Mouse (Mus musculus): ENCODE data around the gene Helq.
A peak's percentile ranks its signal among the peaks of the same experiment; 100 is the strongest.

Helq gene

DNA sequence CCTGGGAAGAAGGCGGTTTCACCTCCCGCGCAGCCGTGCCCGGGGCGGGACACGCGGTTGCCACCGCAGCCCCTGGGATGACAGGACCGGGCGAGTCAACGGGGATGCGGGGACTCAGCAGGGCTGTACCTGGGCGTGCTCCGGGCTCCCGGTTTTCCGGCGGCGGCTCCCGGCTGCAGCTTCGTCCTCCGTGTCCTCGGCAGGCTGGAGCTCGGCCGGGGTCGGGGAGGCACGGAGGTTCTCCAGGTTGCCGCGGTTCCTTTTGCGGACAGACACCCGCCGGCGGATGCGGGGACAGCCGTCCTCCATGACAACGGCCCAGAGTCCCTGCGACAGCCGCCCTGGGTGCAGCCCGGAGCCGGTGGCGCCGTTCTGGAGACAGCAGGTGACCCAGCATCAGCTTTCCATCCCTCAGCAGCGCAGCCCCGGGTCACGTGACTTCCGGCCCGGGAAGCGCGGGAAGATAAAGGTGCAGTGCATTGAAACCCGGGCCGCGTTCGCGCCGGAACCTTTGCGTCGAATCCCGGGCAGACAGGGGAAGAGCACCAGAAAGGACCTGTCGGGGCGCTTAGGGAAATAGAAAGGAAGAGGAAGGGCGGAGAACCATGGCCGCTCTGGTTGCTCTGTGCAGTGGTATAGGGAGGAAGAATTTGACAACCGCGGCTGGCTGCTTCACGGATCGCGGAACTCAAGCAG lies at the start of gene Helq, which contains the start of gene Mrps18c:
TSS of gene Helq (minus strand) at position 434 of the 696 bp plus-strand sequence.
TSS of gene Mrps18c (plus strand) at position 463 of the 696 bp plus-strand sequence.
- peak; percentile 84 to 85 for DNase-seq (ENCODE audit: low read depth in 2 of 2, low spot score in 2 of 2)

DNA sequence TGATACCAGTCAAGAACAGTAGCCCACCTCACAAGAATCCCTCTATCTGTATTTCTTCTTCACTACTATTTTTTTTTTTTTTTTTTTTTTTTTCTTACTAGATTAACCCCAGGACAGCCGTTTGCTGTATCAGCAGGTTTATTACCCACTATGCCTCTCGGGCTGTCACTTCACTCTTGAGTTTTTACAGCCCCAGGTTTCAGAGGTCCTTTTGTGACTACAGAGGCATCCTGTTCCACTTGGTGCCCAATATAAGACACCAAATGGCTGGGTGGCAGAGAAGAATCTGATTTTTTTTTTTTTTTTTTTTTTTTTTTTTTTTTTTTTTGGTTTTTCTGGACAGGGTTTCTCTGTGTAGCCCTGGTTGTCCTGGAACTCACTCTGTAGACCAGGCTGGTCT lies 48.7 kb upstream of the Helq start:
- DNase-seq (ENCODE audit: low read depth in 2 of 2, low spot score in 2 of 2): no peak

DNA sequence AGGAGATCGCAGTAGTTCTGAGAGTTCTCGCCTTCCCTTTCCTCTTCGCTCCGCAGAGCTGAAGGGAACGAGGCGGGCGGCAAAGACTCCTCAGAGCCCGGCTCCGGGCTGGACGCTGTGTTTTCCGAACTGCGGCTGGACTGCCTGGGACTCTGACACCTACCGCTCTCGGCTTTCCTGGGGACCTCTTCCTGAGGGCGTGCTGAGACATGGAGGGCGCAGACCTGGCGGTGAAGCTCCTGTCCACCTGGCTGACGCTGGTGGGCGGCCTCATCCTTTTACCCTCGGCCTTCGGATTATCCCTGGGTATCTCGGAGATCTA lies 48.2 kb upstream of the Helq start:
- DNase-seq (ENCODE audit: low read depth in 2 of 2, low spot score in 2 of 2): no peak

DNA sequence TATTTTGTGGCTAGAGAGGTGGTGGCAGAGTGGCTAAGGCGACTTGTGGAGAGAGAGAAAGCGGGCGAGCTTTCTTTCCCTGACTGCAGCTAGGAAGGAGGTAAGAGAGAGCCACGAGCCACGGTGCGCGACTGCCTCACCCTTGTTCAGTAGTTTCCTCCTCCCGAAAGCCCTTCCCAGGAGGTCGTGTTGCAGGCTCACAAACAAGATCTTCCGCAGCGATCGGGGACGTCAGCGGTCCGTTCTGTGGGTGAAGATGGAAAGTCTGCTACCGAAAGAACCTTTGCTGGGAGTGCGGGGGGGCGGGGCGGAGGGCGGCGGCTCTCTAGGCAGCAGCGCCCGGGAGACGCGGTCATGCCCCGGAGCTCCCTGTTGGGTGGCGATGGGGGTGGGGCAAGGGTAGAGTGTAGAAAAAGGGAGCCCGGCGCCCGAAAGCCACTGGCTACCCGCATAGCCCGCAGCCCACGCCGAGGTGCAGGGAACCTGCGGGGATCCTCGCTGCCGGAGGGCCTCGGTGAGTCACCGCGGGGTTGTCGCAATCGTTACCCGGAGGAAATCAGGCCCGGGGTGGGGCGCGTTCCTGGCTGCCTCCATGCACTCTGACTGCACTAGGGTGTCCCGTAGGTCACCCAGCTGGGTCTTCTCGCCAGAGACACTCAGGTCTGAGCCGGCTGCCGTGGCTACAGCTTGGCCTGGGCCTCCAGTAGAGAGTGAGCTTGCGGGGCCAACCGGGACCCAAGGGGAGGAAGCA lies 47.6 kb upstream of the Helq start:
- DNase-seq (ENCODE audit: low read depth in 2 of 2, low spot score in 2 of 2): peak; percentile 34 to 43

DNA sequence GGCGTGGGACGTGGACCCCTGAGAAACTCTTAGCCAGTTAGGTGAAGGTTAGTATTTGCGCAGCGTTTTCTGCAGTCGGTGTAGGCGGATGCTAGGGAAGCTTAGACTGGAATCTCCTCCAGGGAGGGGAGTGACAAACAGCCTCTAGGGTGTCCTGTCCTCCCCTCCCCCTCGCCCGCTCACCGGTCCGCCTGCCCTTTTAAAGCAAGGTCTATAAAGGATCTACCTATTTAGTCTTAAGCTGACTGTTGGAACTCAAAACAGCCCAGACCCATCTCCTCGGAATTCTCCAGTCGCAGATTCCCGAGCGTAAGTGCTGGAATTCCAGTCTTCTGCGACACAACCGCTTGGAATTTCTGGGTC lies 47.1 kb upstream of the Helq start, which contains the start of gene Gpat3:
TSS of gene Gpat3 (plus strand) at position 229 of the 363 bp plus-strand sequence.
- DNase-seq (ENCODE audit: low read depth in 2 of 2, low spot score in 2 of 2): peak in 1 of 2 experiments; percentile 6

DNA sequence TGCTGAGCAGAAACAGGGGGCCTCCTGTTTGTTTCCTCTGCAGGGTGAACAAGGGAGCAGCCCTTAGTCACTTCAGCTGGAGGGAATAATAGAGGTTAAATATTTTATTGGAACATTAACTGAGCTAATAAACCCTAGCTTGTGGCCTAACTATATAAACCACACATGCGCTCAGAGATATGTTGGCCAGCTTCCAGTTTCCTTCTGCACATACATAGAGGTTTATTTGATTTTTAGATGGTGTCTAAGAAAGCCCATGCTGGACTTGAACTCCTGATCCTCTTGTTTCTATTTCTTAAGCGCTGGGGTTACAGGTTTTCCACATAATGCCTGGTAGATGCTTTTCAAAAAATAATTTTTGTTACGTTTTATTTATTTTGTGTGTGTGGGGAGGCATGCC lies 46.1 kb upstream of the Helq start:
- no peak for DNase-seq (ENCODE audit: low read depth in 2 of 2, low spot score in 2 of 2)

GRCm38 (mm10) chr5:100837907-100838306 lies 39.5 kb upstream of the Helq start:
- no peak for DNase-seq (ENCODE audit: low read depth in 2 of 2, low spot score in 2 of 2)

GRCm38 (mm10) chr5:100835862-100836538 lies 37.6 kb upstream of the Helq start:
- DNase-seq (ENCODE audit: low read depth in 2 of 2, low spot score in 2 of 2): no peak

- DNase-seq (ENCODE audit: low read depth in 2 of 2, low spot score in 2 of 2): no peak
Measured at GRCm38 (mm10) chr5:100833841-100834240, 35.4 kb upstream of the Helq start.

DNA sequence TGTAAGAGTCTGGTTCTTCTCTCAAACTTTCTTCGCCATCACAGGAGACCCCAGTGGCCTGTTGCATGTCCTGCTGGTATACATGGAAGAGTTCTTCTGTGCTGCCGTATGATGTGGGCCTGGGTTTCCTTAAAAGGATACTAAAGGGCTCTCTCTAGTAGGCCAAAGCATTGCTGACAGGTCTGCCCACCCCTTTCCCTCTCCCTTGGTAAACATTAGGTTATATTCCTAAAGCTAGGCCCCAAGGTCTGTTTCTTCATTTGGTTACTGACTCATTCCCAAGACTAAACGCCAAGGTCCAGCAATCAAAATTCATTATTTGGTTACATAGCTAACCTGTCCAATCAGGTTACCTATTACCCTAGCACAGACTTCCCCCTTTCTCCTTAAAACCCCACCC lies 34.3 kb upstream of the Helq start:
- no peak for DNase-seq (ENCODE audit: low read depth in 2 of 2, low spot score in 2 of 2)

DNA sequence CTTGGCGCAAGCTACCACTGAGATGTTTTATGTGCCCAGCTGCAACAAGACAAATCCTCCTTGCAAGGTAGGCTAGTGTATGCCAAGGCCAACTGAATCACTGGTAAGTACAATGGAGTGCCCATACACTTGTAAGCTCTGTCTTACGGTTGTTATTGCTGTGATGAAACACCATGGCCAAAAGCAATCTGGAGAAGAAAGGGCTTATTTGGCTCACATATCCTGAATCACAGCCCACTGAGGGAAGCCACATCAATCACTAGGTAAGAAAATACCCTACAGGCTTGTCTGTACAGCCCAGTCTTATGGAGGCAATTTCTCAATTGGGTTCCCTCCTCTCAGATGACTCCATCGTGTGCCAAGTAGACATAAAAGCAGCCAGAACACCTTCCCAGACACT lies 30.3 kb upstream of the Helq start:
- no peak for DNase-seq (ENCODE audit: low read depth in 2 of 2, low spot score in 2 of 2)

GRCm38 (mm10) chr5:100826531-100826930 lies 28.1 kb upstream of the Helq start:
- no peak for DNase-seq (ENCODE audit: low read depth in 2 of 2, low spot score in 2 of 2)

DNA sequence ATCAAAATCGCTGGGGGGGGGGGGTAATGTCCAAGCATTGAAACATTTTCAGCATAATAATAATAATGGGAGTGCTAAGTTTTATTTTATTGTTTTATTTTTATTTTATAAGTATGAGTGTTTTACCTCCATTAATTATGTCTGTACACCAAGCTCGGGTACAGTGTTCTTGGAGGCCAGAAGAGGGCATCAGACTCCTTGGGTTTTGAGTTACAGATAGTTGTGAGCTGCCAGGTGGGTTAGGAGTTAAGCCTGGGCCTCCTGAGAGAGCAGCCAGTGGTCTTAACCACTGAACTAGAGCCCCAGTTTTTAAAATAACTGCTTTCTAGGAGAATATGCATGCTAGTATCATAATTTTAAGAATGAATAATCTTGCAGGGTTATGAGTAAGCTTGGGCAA lies 27.6 kb upstream of the Helq start:
- DNase-seq (ENCODE audit: low read depth in 2 of 2, low spot score in 2 of 2): no peak

GRCm38 (mm10) chr5:100822826-100823225 lies 24.4 kb upstream of the Helq start:
- no peak for DNase-seq (ENCODE audit: low read depth in 2 of 2, low spot score in 2 of 2)

DNA sequence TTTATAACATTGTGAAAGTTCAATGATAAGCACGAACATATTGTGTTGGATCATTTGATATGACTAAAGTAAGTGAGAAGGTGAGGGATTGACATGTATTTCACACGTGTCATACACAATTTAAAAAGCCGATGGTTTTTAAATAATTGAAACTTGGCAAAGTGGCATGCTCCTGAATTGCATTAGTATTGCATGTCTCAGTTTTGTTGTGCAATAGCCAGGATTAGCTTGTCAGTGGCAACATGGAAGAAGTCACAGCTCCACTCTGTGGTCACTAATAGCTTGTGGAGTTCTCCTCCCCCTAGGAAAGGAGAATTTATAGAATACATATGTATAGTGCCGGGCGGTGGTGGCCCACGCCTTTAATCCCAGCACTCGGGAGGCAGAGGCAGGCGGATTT lies 23.0 kb upstream of the Helq start:
- no peak for DNase-seq (ENCODE audit: low read depth in 2 of 2, low spot score in 2 of 2)

DNA sequence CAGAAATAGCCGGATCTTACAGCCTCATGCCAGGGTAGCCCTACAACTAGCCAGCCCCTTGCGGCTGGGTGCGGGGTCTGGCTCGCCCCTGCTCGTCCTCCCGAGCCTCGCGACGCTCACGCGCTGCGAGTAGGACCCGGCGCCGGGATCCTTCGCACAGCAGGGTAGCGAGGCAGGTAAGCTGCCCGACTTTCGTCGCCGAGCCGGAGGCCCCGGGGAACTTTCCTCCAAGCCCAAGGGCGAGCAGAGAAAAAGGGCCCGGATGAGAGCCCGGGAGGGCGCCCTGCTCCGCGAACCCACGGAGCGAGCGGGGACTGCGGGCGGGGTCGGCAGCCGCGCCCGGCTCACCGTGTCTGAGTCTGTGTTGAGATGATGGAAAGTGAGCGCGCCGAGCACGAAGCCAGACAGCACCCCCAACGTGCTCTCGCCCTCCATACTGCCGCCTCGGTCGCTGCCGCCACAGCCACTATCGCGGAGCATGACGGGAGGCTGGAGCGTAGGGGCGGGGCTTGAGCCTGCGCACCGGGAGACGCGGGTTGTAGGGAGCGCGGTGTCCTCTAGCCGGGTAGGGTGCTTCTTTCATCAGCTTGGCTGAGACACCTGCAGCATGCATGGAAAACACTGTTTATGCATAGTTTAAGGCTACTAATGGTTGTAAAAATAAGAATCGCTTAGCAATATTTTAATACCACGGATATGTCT lies 22.2 kb upstream of the Helq start, which contains the start of gene Abraxas1:
TSS of gene Abraxas1 (minus strand) at position 483 of the 702 bp plus-strand sequence.
- DNase-seq (ENCODE audit: low read depth in 2 of 2, low spot score in 2 of 2): peak; percentile 71 to 77

- peak in 1 of 2 experiments; percentile 28 for DNase-seq (ENCODE audit: low read depth in 2 of 2, low spot score in 2 of 2)
Measured at GRCm38 (mm10) chr5:100819568-100820480, 21.4 kb upstream of the Helq start.

- no peak for DNase-seq (ENCODE audit: low read depth in 2 of 2, low spot score in 2 of 2)
Measured at GRCm38 (mm10) chr5:100818341-100818740, 19.9 kb upstream of the Helq start.

GRCm38 (mm10) chr5:100794084-100794483 lies 4.3 kb downstream of the Helq start:
- no peak for DNase-seq (ENCODE audit: low read depth in 2 of 2, low spot score in 2 of 2)

DNA sequence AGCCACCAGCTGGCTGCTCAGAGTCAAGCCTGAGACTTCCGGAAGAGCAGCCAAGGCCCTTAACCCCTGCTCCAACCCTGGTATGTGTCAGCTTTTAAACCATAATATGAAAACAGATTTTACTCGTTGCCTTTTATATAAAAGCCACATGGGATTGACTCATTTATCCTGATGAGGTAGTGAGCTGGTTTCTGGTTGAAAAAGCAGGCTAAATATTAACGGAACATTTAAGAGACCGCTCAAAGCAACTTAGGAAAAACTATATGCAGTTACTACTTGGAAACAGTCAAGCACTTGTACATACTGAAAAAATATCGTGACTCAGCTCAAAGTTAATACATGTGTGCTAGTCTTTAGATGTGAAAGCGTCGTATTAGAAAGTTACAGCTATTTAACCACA lies 6.1 kb downstream of the Helq start:
- no peak for DNase-seq (ENCODE audit: low read depth in 2 of 2, low spot score in 2 of 2)
